Mouse (Mus musculus): ENCODE data around the gene Slc18b1.

DNA sequence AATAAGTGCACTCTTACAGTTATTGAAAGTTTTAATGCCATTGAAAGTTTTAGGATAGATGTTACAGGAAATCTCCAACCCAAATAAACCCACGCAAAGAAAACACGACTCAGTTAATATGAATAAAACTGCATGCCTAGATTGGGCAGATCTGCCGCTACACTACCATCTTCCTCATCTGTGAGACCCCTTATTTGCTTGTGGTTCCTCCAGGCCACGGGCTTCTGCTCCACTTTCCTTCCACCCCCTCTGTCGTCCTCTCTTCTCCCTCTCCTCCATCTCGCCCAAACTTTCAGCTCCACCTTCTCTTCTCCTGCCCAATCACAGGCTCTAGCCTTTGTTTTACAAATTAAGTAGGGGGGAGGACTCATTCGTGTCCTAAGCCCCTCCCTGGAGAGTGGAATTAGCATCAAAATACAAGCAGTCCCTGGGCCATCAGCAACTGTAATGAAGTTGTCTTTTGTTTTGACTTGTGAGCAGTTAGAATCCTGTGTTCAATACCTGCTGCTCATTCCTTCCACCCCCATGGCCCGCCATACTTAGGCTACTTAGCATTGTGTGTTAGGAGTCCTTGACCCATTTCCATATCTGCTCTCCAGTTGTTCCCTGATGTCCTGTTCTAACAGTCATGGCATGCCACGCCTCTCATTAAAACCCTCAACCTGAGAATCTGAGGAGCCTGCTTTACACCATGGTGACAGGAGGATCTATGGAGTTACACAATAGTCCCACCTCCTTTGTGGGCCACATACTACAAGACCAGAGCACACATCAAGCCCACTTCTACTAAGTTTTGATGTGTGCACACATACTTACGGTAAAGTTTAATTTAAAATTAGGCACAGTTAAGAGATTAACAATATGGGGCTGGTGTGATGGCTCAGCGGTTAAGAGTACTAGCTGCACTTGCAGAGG is 16.3 kb downstream of the Slc18b1 start:
- no peak for TF ChIP-seq RCOR1 (IDR thresholded peaks at IDR 0.05; ENCODE audit: low read depth, low read length)
- no peak for TF ChIP-seq ZMIZ1 (IDR thresholded peaks at IDR 0.05; ENCODE audit: low read depth, low read length)
- TF ChIP-seq CTCF (IDR thresholded peaks at IDR 0.05 in 2 of 3, conservative IDR thresholded peaks at IDR 0.05 in 1 of 3; ENCODE audit: control insufficient read depth in 1 of 3, insufficient read depth in 1 of 3, low read depth in 2 of 3, low read length in 3 of 3, poor library complexity in 1 of 3, severe bottlenecking in 1 of 3): no peak
- no peak for TF ChIP-seq ZC3H11A (IDR thresholded peaks at IDR 0.05; ENCODE audit: low read depth, low read length)
